Mouse (Mus musculus) brain, embryonic 14.5 days (tissue): ENCODE data around the gene Akr7a5.

ENCODE experiments used
- CTCF ChIP-seq: fragments of 200-500 bp; IDR thresholded peaks from 2 replicates; pipeline ENCODE4 v1.5.1; 2012; ENCODE audit warnings: inconsistent platforms, mild to moderate bottlenecking, moderate library complexity, borderline replicate concordance; ENCODE audit not compliant: insufficient read depth, insufficient read length; ENCODE audit errors: extremely low read depth
- POLR2A ChIP-seq: fragments of 200-500 bp; IDR thresholded peaks from 2 replicates; pipeline ENCODE4 v1.6.1; 2012; ENCODE audit warnings: mild to moderate bottlenecking, inconsistent platforms, borderline replicate concordance; ENCODE audit not compliant: poor library complexity, insufficient read depth, insufficient read length, severe bottlenecking; ENCODE audit errors: extremely low read depth

- TF ChIP-seq CTCF (no peak), POLR2A (no peak)
These were observed 11.7 kb upstream of the Akr7a5 start for GRCm38 (mm10) chr4:139298671-139299366.
